Mouse (Mus musculus) lung, postnatal 4 days (tissue): ENCODE measurements around the gene Gm2000.
"Not testable (repeated sequence)": the region's sequence is repeated elsewhere in the genome, so short reads cannot be mapped to it uniquely, and the experiment has no call there.

Experiments used
- DNase-seq, 2 experiments: peaks; one replicate each; pipeline ENCODE4 v3.0.0; 2021

Gm2000 gene

GRCm38 (mm10) chr1:156365740-156366139 lies at the start of gene Gm2000:
TSS of gene Gm2000 (plus strand) at chr1:156366040.
- DNase-seq: no peak

GRCm38 (mm10) chr1:156323126-156323525 lies 42.7 kb upstream of the Gm2000 start:
- DNase-seq: no peak

GRCm38 (mm10) chr1:156340847-156341246 lies 25.0 kb upstream of the Gm2000 start:
- DNase-seq: no peak

- no peak for DNase-seq
These were observed 21.4 kb upstream of the Gm2000 start for GRCm38 (mm10) chr1:156344433-156344832.

GRCm38 (mm10) chr1:156345633-156346032 lies 20.2 kb upstream of the Gm2000 start:
- no peak for DNase-seq

- no peak for DNase-seq
These were observed 16.8 kb upstream of the Gm2000 start for GRCm38 (mm10) chr1:156349031-156349430.

- no peak for DNase-seq
These were observed 15.4 kb upstream of the Gm2000 start for GRCm38 (mm10) chr1:156350441-156350840.

GRCm38 (mm10) chr1:156352466-156352865 lies 13.4 kb upstream of the Gm2000 start:
- DNase-seq: no peak

- DNase-seq: no peak
These were observed 15.4 kb downstream of the Gm2000 start for GRCm38 (mm10) chr1:156381217-156381616.

- no peak for DNase-seq
These were observed 20.4 kb downstream of the Gm2000 start for GRCm38 (mm10) chr1:156386232-156386631.

- no peak for DNase-seq
These were observed 21.0 kb downstream of the Gm2000 start for GRCm38 (mm10) chr1:156386880-156387279.

GRCm38 (mm10) chr1:156393148-156393547 lies 27.3 kb downstream of the Gm2000 start:
- DNase-seq: no peak

GRCm38 (mm10) chr1:156400159-156400558 lies 34.3 kb downstream of the Gm2000 start:
- not testable (repeated sequence) for DNase-seq

GRCm38 (mm10) chr1:156402491-156402890 lies 36.7 kb downstream of the Gm2000 start:
- DNase-seq: no peak

- no peak for DNase-seq
These were observed 37.4 kb downstream of the Gm2000 start for GRCm38 (mm10) chr1:156403251-156403650.

GRCm38 (mm10) chr1:156408004-156408403 lies 42.2 kb downstream of the Gm2000 start:
- peak in 1 of 2 experiments; percentile 56 for DNase-seq

GRCm38 (mm10) chr1:156408521-156408920 lies 42.7 kb downstream of the Gm2000 start:
- no peak for DNase-seq
